Mouse (Mus musculus) common myeloid progenitor, adult 5-6 weeks (primary cell): ENCODE data around the gene Rtn4ip1. TPM values are rescaled to one million over a fixed set of nuclear protein-coding genes. Genes with fewer than 3 reads are reported as not detected.

Experiments
- ATAC-seq: replicated peaks from 2 replicates; pipeline ENCODE4 v1.8.0; 2016; ENCODE audit warnings: low read depth, mild to moderate bottlenecking, moderate TSS enrichment, inconsistent platforms; ENCODE audit not compliant: poor library complexity, severe bottlenecking
- total RNA-seq: library from RNA; stranded (forward); fragments of 200-1000, 187-1606 nt; gene quantifications from 2 replicates; pipeline ENCODE4 v1.2.3, GENCODE M21; 2017

The Rtn4ip1 gene
- total RNA-seq, 1 experiment from 2014 or later: 14.0 TPM

GRCm38 (mm10) chr10:44000156-44000865, 98.7 kb downstream of the Rtn4ip1 start:
- no peak for ATAC-seq

- peak; percentile 56 for ATAC-seq
Measured at GRCm38 (mm10) chr10:44002004-44002940, 100.7 kb downstream of the Rtn4ip1 start.

- no peak for ATAC-seq
Measured at GRCm38 (mm10) chr10:44002995-44003524, 101.5 kb downstream of the Rtn4ip1 start.

- ATAC-seq: peak; percentile 62
Measured at GRCm38 (mm10) chr10:44003551-44004151, 102.0 kb downstream of the Rtn4ip1 start.

- no peak for ATAC-seq
Measured at GRCm38 (mm10) chr10:44004221-44004751, 102.7 kb downstream of the Rtn4ip1 start.

GRCm38 (mm10) chr10:44005677-44006641, 104.4 kb downstream of the Rtn4ip1 start:
- ATAC-seq: 0 out of 2 replicates have a peak, but pooled peaks have one; percentile 12

Other genes with a start within 250 kb of the Rtn4ip1 start
- gene Qrsl1, start 62 bp upstream of the Rtn4ip1 start, total RNA-seq: 8.7 and 14.9 TPM in 2 replicates
- 0.39 and 0.46 TPM in 2 replicates for gene Crybg1, start 247.0 kb downstream of the Rtn4ip1 start, total RNA-seq